Mouse (Mus musculus): ENCODE data around the gene Ap1g2.

Gene Ap1g2

GRCm38 (mm10) chr14:55105836-55106809 is at the start of gene Ap1g2:
Gene Ap1g2, minus strand, starts transcription at chr14:55106593.
- peak; percentile 95 for DNase-seq (ENCODE audit: low read depth, low spot score)

- DNase-seq (ENCODE audit: low read depth, low spot score), result no peak
Observed at GRCm38 (mm10) chr14:55152951-55153481, 46.6 kb upstream of the Ap1g2 start.

GRCm38 (mm10) chr14:55152174-55152573 is 45.8 kb upstream of the Ap1g2 start:
- DNase-seq (ENCODE audit: low read depth, low spot score), result no peak

GRCm38 (mm10) chr14:55150985-55151384 is 44.6 kb upstream of the Ap1g2 start:
- no peak for DNase-seq (ENCODE audit: low read depth, low spot score)

- peak; percentile 69 for DNase-seq (ENCODE audit: low read depth, low spot score)
Observed at GRCm38 (mm10) chr14:55149041-55149440, 42.6 kb upstream of the Ap1g2 start.

GRCm38 (mm10) chr14:55148363-55148915 is 42.0 kb upstream of the Ap1g2 start:
- DNase-seq (ENCODE audit: low read depth, low spot score), result peak; percentile 86

GRCm38 (mm10) chr14:55146829-55147401 is 40.5 kb upstream of the Ap1g2 start:
- peak; percentile 58 for DNase-seq (ENCODE audit: low read depth, low spot score)

GRCm38 (mm10) chr14:55146324-55146723 is 39.9 kb upstream of the Ap1g2 start:
- DNase-seq (ENCODE audit: low read depth, low spot score), result peak; percentile 27

GRCm38 (mm10) chr14:55139313-55139712 is 32.9 kb upstream of the Ap1g2 start:
- no peak for DNase-seq (ENCODE audit: low read depth, low spot score)

- DNase-seq (ENCODE audit: low read depth, low spot score), result no peak
Observed at GRCm38 (mm10) chr14:55135676-55136075, 29.3 kb upstream of the Ap1g2 start.

GRCm38 (mm10) chr14:55126521-55126920 is 20.1 kb upstream of the Ap1g2 start:
- peak; percentile 68 for DNase-seq (ENCODE audit: low read depth, low spot score)

- peak; percentile 73 for DNase-seq (ENCODE audit: low read depth, low spot score)
Observed at GRCm38 (mm10) chr14:55125711-55126110, 19.3 kb upstream of the Ap1g2 start.

- no peak for DNase-seq (ENCODE audit: low read depth, low spot score)
Observed at GRCm38 (mm10) chr14:55122359-55122758, 16.0 kb upstream of the Ap1g2 start.

GRCm38 (mm10) chr14:55121947-55122346 is 15.6 kb upstream of the Ap1g2 start:
- DNase-seq (ENCODE audit: low read depth, low spot score), result peak; percentile 99

- DNase-seq (ENCODE audit: low read depth, low spot score), result peak; percentile 70
Observed at GRCm38 (mm10) chr14:55119421-55120134, 13.2 kb upstream of the Ap1g2 start.

- peak; percentile 97 for DNase-seq (ENCODE audit: low read depth, low spot score)
Observed at GRCm38 (mm10) chr14:55118852-55119251, 12.5 kb upstream of the Ap1g2 start.

GRCm38 (mm10) chr14:55116425-55117200 is 10.2 kb upstream of the Ap1g2 start, which contains the start of gene Jph4:
Gene Jph4, minus strand, starts transcription at chr14:55116935.
- peak; percentile 97 for DNase-seq (ENCODE audit: low read depth, low spot score)

- peak; percentile 65 for DNase-seq (ENCODE audit: low read depth, low spot score)
Observed at GRCm38 (mm10) chr14:55115846-55116245, 9.5 kb upstream of the Ap1g2 start.

GRCm38 (mm10) chr14:55114759-55115701 is 8.6 kb upstream of the Ap1g2 start:
- DNase-seq (ENCODE audit: low read depth, low spot score), result peak; percentile 92

All from brain, adult 2 months (tissue).